Mouse (Mus musculus): ENCODE data around the gene Hipk3. TPM values are rescaled to one million over a fixed set of nuclear protein-coding genes. Genes with fewer than 3 reads are reported as not detected.

The Hipk3 gene
- 227 TPM for polyA plus RNA-seq (2014; fragmentation: Illumina TruSeq; extraction: RNeasy Lipid Tissue Mini Kit (QIAGEN cat#74804); ENCODE audit: low read depth, low replicate concordance)

GRCm38 (mm10) chr2:104493951-104494800, at the start of gene Hipk3:
Hipk3 (minus strand) TSS chr2:104494446.

GRCm38 (mm10) chr2:104410963-104411545, 83.2 kb downstream of the Hipk3 start, which contains the start of gene D430041D05Rik:
D430041D05Rik (minus strand) TSS chr2:104411013.

Other genes starting within 250 kb of the Hipk3 start
- 26.0 TPM for gene D430041D05Rik, start 83.4 kb downstream of the Hipk3 start, polyA plus RNA-seq (2014; fragmentation: Illumina TruSeq; extraction: RNeasy Lipid Tissue Mini Kit (QIAGEN cat#74804); ENCODE audit: low read depth, low replicate concordance)
- gene Cstf3, start 96.1 kb upstream of the Hipk3 start, polyA plus RNA-seq (2014; fragmentation: Illumina TruSeq; extraction: RNeasy Lipid Tissue Mini Kit (QIAGEN cat#74804); ENCODE audit: low read depth, low replicate concordance), result 83.6 TPM
- 14.2 TPM for gene Tcp11l1, start 217.7 kb upstream of the Hipk3 start, polyA plus RNA-seq (2014; fragmentation: Illumina TruSeq; extraction: RNeasy Lipid Tissue Mini Kit (QIAGEN cat#74804); ENCODE audit: low read depth, low replicate concordance)
- not detected for gene Pin1rt1, start 221.9 kb upstream of the Hipk3 start, polyA plus RNA-seq (2014; fragmentation: Illumina TruSeq; extraction: RNeasy Lipid Tissue Mini Kit (QIAGEN cat#74804); ENCODE audit: low read depth, low replicate concordance)
- 3.0 TPM for gene Depdc7, start 248.4 kb upstream of the Hipk3 start, polyA plus RNA-seq (2014; fragmentation: Illumina TruSeq; extraction: RNeasy Lipid Tissue Mini Kit (QIAGEN cat#74804); ENCODE audit: low read depth, low replicate concordance)